Mouse (Mus musculus): ENCODE measurements around the gene Rsrp1. TPM values are rescaled to one million over a fixed set of nuclear protein-coding genes. Genes with fewer than 3 reads are reported as not detected.

The Rsrp1 gene
- polyA plus RNA-seq, 1 experiment: 1,774 TPM

DNA sequence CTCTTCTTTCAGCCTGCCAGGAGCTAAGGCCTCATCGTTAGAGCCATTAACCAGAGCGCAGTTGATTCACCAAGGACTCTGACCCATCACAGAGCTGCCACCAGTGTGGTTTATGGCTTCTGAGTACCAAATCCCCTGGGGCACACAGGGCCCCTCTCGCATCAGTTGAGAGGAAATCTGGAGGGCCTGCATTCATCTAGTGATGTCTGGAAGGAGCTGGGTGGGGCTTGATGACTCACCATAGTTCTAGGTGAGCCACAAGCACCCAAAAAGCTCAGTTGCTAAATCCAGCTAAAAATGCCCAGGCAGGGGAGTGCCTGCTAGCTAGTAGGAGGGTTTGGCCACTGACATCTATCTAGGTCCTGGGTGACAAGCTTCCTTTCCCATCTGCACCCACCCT, 32.5 kb downstream of the Rsrp1 start:
- no peak overlapping the region for H3K27ac ChIP-seq (ENCODE audit: control insufficient read depth, insufficient read depth, low read length)
- no peaks in the 10 kb centered on the region for H3K27me3 ChIP-seq (ENCODE audit: control insufficient read depth, insufficient read depth, low read length)
- no peak for TF ChIP-seq POLR2A (IDR thresholded peaks at IDR 0.05; ENCODE audit: control insufficient read depth, extremely low read depth, insufficient read depth, low read length, poor library complexity)
- TF ChIP-seq CTCF (IDR thresholded peaks at IDR 0.05; ENCODE audit: borderline replicate concordance, control insufficient read depth, extremely low read depth, insufficient read depth, low read length, poor library complexity): no peak
- H3K36me3 ChIP-seq (ENCODE audit: control insufficient read depth, insufficient read depth, low read length): no peaks in the 10 kb centered on the region
- DNase-seq: no peak
- no peak overlapping the region for H3K4me3 ChIP-seq (ENCODE audit: control insufficient read depth, insufficient read depth, low read length)
- no peaks in the 10 kb centered on the region for H3K4me1 ChIP-seq (replicated peaks; ENCODE audit: control insufficient read depth, insufficient read depth, low read length)
- 61% methylated on average over 3 of the region's 3 CpGs for WGBS

DNA sequence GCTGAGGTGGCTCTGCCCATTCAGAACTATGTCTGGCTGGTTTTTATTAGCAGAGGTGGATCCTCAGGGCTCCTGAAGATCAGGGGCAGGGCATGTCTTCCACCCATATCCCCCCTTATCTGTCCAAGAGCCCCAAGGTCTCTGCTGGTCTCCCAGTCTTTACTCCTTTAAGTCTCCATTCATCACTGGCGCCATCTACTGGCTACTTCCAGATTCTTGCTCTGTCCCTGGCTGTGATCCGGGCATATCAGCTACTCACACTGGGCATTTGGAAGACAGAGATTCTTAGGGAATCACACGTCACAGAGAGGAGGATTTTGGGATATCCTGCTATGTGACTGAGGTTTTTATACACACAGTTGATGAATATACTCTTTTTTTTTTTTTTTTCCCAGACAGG, 32.9 kb downstream of the Rsrp1 start:
- WGBS: 21% methylated on average over 3 of the region's 3 CpGs
- TF ChIP-seq POLR2A (IDR thresholded peaks at IDR 0.05; ENCODE audit: control insufficient read depth, extremely low read depth, insufficient read depth, low read length, poor library complexity) (no peak), CTCF (IDR thresholded peaks at IDR 0.05; ENCODE audit: borderline replicate concordance, control insufficient read depth, extremely low read depth, insufficient read depth, low read length, poor library complexity) (no peak; the same call in 1 of the 2 replicates)
- H3K36me3 ChIP-seq (ENCODE audit: control insufficient read depth, insufficient read depth, low read length): no peaks in the 10 kb centered on the region
- H3K4me1 ChIP-seq (replicated peaks; ENCODE audit: control insufficient read depth, insufficient read depth, low read length): no peaks in the 10 kb centered on the region
- no peaks in the 10 kb centered on the region for H3K27me3 ChIP-seq (ENCODE audit: control insufficient read depth, insufficient read depth, low read length)
- no peak overlapping the region for H3K27ac ChIP-seq (ENCODE audit: control insufficient read depth, insufficient read depth, low read length)
- H3K4me3 ChIP-seq (ENCODE audit: control insufficient read depth, insufficient read depth, low read length): no peak overlapping the region
- peak; percentile 69 for DNase-seq

DNA sequence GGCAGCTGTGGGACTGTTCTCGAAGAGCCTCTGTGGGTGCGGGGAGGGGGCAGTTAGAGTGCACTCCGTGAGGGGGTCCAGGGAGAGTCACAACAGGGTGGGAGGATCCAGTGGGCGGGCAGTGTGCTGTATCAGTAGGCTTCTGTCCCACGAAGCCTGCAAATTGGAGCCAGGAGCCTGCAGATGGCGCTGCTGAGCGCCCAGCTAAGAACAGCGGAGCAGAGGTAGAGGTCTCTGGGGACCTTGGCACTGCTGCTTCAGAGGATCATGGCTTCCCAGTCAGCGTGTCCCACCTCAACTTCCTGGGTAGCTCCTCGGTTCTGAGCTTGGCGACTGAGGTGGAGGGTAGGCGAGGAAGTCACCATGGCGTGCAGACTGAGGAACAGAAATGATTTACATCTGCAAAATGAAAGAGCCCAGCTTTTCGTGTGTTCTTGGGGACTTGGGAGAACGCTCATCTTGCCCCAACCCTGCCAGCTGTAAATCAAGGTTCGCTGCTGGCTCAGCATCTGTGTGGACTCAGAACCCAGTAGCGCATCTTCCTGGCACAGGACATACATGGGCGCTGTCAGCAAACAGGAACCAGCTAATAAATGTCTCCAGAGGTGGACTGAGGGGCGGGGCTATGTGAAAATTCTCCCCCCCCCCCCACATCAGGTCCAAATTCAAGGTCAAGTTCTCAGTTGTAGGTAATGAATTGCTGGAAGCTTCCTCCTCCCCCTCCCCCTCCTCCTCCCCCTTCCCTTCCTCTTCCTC, 39.8 kb downstream of the Rsrp1 start:
- no peak overlapping the region for H3K27ac ChIP-seq (ENCODE audit: control insufficient read depth, insufficient read depth, low read length)
- peak; percentile 89 for TF ChIP-seq CTCF (IDR thresholded peaks at IDR 0.05; ENCODE audit: borderline replicate concordance, control insufficient read depth, extremely low read depth, insufficient read depth, low read length, poor library complexity)
- no peak for TF ChIP-seq POLR2A (IDR thresholded peaks at IDR 0.05; ENCODE audit: control insufficient read depth, extremely low read depth, insufficient read depth, low read length, poor library complexity)
- no peaks in the 10 kb centered on the region for H3K27me3 ChIP-seq (ENCODE audit: control insufficient read depth, insufficient read depth, low read length)
- 0 out of 2 replicates have a peak, but pooled peaks cover 10% of the 10 kb centered on the region for H3K4me1 ChIP-seq (replicated peaks; ENCODE audit: control insufficient read depth, insufficient read depth, low read length)
- peak; percentile 54 for DNase-seq
- H3K4me3 ChIP-seq (ENCODE audit: control insufficient read depth, insufficient read depth, low read length): peak overlapping the region; percentile 21
- 17% methylated on average over 19 of the region's 19 CpGs for WGBS
- no peaks in the 10 kb centered on the region for H3K36me3 ChIP-seq (ENCODE audit: control insufficient read depth, insufficient read depth, low read length)

DNA sequence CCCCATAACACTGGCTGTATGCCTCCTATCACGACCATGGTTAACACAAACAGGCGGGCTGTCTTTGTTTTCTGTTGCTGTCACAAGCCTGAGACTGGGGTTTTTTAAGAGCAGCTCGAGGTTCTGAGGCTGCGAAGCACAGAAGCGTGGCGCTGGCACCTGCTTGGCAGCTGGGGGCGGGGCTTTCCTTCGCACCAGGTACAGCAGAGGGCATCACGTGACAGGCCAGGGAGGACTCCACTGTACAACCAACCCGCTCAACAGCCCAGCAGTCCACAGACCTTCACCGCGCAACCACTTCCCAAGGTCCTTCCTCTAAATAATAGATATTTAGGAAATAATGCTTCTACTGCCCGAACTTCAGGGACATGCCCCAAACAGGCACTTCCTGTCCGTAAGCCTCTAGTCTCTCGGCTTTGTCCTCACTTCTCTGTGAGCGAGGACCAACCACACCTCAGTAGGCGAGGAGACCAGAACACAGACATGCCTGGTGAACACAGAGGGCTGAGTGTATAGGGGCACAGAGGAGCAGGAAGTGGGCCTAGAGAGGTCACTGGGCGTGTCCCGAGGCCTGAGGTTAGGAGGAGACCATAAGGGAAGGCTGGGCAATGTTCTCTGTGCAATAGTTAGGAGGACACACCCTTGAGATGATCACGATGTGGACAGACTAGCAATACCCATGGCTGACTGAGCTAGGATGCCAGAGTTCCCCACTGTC, 44.7 kb downstream of the Rsrp1 start:
- H3K27ac ChIP-seq (ENCODE audit: control insufficient read depth, insufficient read depth, low read length): no peak overlapping the region
- WGBS: 63% methylated on average over 20 of the region's 20 CpGs
- H3K4me1 ChIP-seq (replicated peaks; ENCODE audit: control insufficient read depth, insufficient read depth, low read length): 0 out of 2 replicates have a peak, but pooled peaks cover 13% of the 10 kb centered on the region
- H3K27me3 ChIP-seq (ENCODE audit: control insufficient read depth, insufficient read depth, low read length): no peaks in the 10 kb centered on the region
- DNase-seq: no peak
- no peaks in the 10 kb centered on the region for H3K36me3 ChIP-seq (ENCODE audit: control insufficient read depth, insufficient read depth, low read length)
- H3K4me3 ChIP-seq (ENCODE audit: control insufficient read depth, insufficient read depth, low read length): no peak overlapping the region
- TF ChIP-seq CTCF (IDR thresholded peaks at IDR 0.05; ENCODE audit: borderline replicate concordance, control insufficient read depth, extremely low read depth, insufficient read depth, low read length, poor library complexity): no peak

DNA sequence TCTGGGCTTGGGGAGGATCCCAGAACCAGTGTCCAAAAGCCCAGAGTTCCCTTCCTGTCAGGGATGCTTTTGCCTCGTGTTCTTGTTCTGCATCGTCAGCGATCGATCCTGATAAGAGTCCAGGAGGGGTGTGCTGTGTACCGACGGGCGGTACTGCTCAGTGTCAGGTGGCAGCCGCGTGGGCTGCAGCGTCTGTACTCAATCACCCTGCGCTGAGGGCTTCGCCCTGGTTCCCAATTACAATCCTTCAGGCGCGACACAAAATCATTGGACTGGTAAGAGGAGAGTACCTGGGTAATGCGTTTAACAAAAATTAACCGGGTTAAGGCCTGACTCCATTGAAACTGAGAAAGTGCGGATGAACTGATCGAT, 45.2 kb downstream of the Rsrp1 start:
- no peak overlapping the region for H3K4me3 ChIP-seq (ENCODE audit: control insufficient read depth, insufficient read depth, low read length)
- 0 out of 2 replicates have a peak, but pooled peaks cover 8% of the 10 kb centered on the region for H3K4me1 ChIP-seq (replicated peaks; ENCODE audit: control insufficient read depth, insufficient read depth, low read length)
- H3K27me3 ChIP-seq (ENCODE audit: control insufficient read depth, insufficient read depth, low read length): no peaks in the 10 kb centered on the region
- H3K27ac ChIP-seq (ENCODE audit: control insufficient read depth, insufficient read depth, low read length): no peak overlapping the region
- no peaks in the 10 kb centered on the region for H3K36me3 ChIP-seq (ENCODE audit: control insufficient read depth, insufficient read depth, low read length)
- no peak for DNase-seq
- TF ChIP-seq CTCF (IDR thresholded peaks at IDR 0.05; ENCODE audit: borderline replicate concordance, control insufficient read depth, extremely low read depth, insufficient read depth, low read length, poor library complexity) (no peak), POLR2A (IDR thresholded peaks at IDR 0.05; ENCODE audit: control insufficient read depth, extremely low read depth, insufficient read depth, low read length, poor library complexity) (no peak)
- whole genome bisulfite sequencing: 90% methylated on average over 18 of the region's 18 CpGs

- no peak overlapping the region for H3K4me3 ChIP-seq (ENCODE audit: control insufficient read depth, insufficient read depth, low read length)
- TF ChIP-seq POLR2A (IDR thresholded peaks at IDR 0.05; ENCODE audit: control insufficient read depth, extremely low read depth, insufficient read depth, low read length, poor library complexity) (no peak), CTCF (IDR thresholded peaks at IDR 0.05; ENCODE audit: borderline replicate concordance, control insufficient read depth, extremely low read depth, insufficient read depth, low read length, poor library complexity) (no peak)
- no peaks in the 10 kb centered on the region for H3K36me3 ChIP-seq (ENCODE audit: control insufficient read depth, insufficient read depth, low read length)
- no peak for DNase-seq
- no peaks in the 10 kb centered on the region for H3K27me3 ChIP-seq (ENCODE audit: control insufficient read depth, insufficient read depth, low read length)
- WGBS: 74% methylated on average over 14 of the region's 14 CpGs
- no peak overlapping the region for H3K27ac ChIP-seq (ENCODE audit: control insufficient read depth, insufficient read depth, low read length)
- no peaks in the 10 kb centered on the region for H3K4me1 ChIP-seq (replicated peaks; ENCODE audit: control insufficient read depth, insufficient read depth, low read length)
Observed at GRCm38 (mm10) chr4:134975261-134975928, 52.0 kb downstream of the Rsrp1 start.
